Mouse (Mus musculus) kidney, adult 2 months (tissue): ENCODE results near the gene Tmem255b. TPM values are rescaled to one million over a fixed set of nuclear protein-coding genes. Genes with fewer than 3 reads are reported as not detected.
A peak's percentile ranks its signal among the peaks of the same experiment; 100 is the strongest.

ENCODE experiments used
- DNase-seq: peaks from one replicate; pipeline ENCODE4 v3.0.0; 2021
- H3K27ac ChIP-seq: fragments of 200-500 bp; 2 replicates; pipeline ENCODE4 v1.5.1; 2012; ENCODE audit warnings: low read depth, low read length, control low read depth, inconsistent platforms; ENCODE audit not compliant: insufficient read depth
- H3K27me3 ChIP-seq: fragments of 200-500 bp; replicated peaks from 2 replicates; pipeline ENCODE4 v1.6.1; 2012; ENCODE audit warnings: mild to moderate bottlenecking, moderate library complexity, low read length, inconsistent platforms; ENCODE audit not compliant: control insufficient read depth, insufficient read depth
- H3K36me3 ChIP-seq: fragments of 200-500 bp; 2 replicates; pipeline ENCODE4 v1.6.1; 2012; ENCODE audit warnings: mild to moderate bottlenecking, moderate library complexity, low read length, inconsistent platforms; ENCODE audit not compliant: control insufficient read depth, insufficient read depth
- H3K4me1 ChIP-seq: fragments of 200-500 bp; 2 replicates; pipeline ENCODE4 v1.6.1; 2011; ENCODE audit warnings: low read length; ENCODE audit not compliant: control insufficient read depth, insufficient read depth
- H3K4me3 ChIP-seq: fragments of 200-500 bp; 2 replicates; pipeline ENCODE4 v1.5.1; 2011; ENCODE audit warnings: mild to moderate bottlenecking, low read depth, low read length, control low read depth; ENCODE audit not compliant: insufficient read depth
- CTCF ChIP-seq: fragments of 200-500 bp; conservative IDR thresholded peaks from 2 replicates; pipeline ENCODE4 v1.5.1; 2011; ENCODE audit warnings: low read depth, mild to moderate bottlenecking, control low read depth, low read length, moderate library complexity, mixed read lengths; ENCODE audit not compliant: insufficient read depth, insufficient read length
- POLR2A ChIP-seq: fragments of 200-500 bp; IDR thresholded peaks from one replicate; pipeline ENCODE4 v1.6.1; 2011; ENCODE audit warnings: low read depth, low read length, control low read depth
- WGBS: fragments of 180-500 bp; shearing (Covaris S2); methylation state at CpG from one replicate; pipeline ENCODE4 v1.1.7; 2018; 5-methylcytosine and 5-hydroxymethylcytosine counted together
- polyA plus RNA-seq: library from polyadenylated mRNA; depleted of rRNA; stranded (reverse); fragments of >200 nt; gene quantifications from 2 replicates; pipeline ENCODE4 v1.2.3, GENCODE M21; 2012

The Tmem255b gene
- polyA plus RNA-seq, 1 experiment: 1.3 TPM

- H3K4me1 ChIP-seq: peaks cover 27% of the 10 kb centered on the region
- TF ChIP-seq POLR2A (no peak), CTCF (no peak)
- H3K27me3 ChIP-seq: no peaks in the 10 kb centered on the region
- peak overlapping the region; percentile 13; the same call in 1 of the 2 replicates for H3K27ac ChIP-seq
- DNase-seq: peak; percentile 77
- 31% methylated on average over 13 of the region's 13 CpGs for WGBS
- no peak overlapping the region for H3K4me3 ChIP-seq
- no peaks in the 10 kb centered on the region for H3K36me3 ChIP-seq
Observed at GRCm38 (mm10) chr8:13489986-13490910, 55.3 kb downstream of the Tmem255b start.

- no peak for DNase-seq
- Histone ChIP-seq H3K27me3 (no peaks in the 10 kb centered on the region), H3K4me1 (peaks cover 27% of the 10 kb centered on the region), H3K27ac (no peak overlapping the region; the same call in 1 of the 2 replicates), H3K4me3 (no peak overlapping the region), H3K36me3 (no peaks in the 10 kb centered on the region)
- no peak for TF ChIP-seq POLR2A
- TF ChIP-seq CTCF: no peak
- WGBS: 66% methylated on average over 14 of the region's 14 CpGs
Observed at GRCm38 (mm10) chr8:13491491-13492010, 56.6 kb downstream of the Tmem255b start.

GRCm38 (mm10) chr8:13492198-13492995, 57.4 kb downstream of the Tmem255b start:
- no peak overlapping the region; the same call in 1 of the 2 replicates for H3K27ac ChIP-seq
- H3K4me3 ChIP-seq: peak overlapping the region; percentile 90
- H3K4me1 ChIP-seq: peaks cover 27% of the 10 kb centered on the region
- no peaks in the 10 kb centered on the region for H3K36me3 ChIP-seq
- no peaks in the 10 kb centered on the region for H3K27me3 ChIP-seq
- no peak for TF ChIP-seq CTCF
- no peak for TF ChIP-seq POLR2A
- WGBS: 18% methylated on average over 9 of the region's 9 CpGs
- DNase-seq: peak; percentile 85

- Histone ChIP-seq H3K27ac (peak overlapping the region; percentile 81), H3K4me3 (peak overlapping the region; percentile 90), H3K27me3 (no peaks in the 10 kb centered on the region), H3K4me1 (peaks cover 24% of the 10 kb centered on the region), H3K36me3 (no peaks in the 10 kb centered on the region)
- DNase-seq: peak; percentile 81
- TF ChIP-seq CTCF (no peak), POLR2A (no peak)
- WGBS: 22% methylated on average over 11 of the region's 11 CpGs
Observed at GRCm38 (mm10) chr8:13493011-13493410, 58.0 kb downstream of the Tmem255b start.

GRCm38 (mm10) chr8:13493858-13494631, 59.1 kb downstream of the Tmem255b start, which contains the start of gene Gas6:
Gas6 (minus strand) TSS chr8:13494490.
- WGBS: 2% methylated on average over 62 of the region's 64 CpGs
- Histone ChIP-seq H3K4me3 (peak within 1 kb of the TSS; percentile 90), H3K36me3 (no peaks in the 10 kb centered on the region), H3K4me1 (peaks cover 21% of the 10 kb centered on the region), H3K27ac (peak within 1 kb of the TSS; percentile 81), H3K27me3 (no peaks in the 10 kb centered on the region)
- TF ChIP-seq POLR2A: peak; percentile 73
- no peak for TF ChIP-seq CTCF
- DNase-seq: peak; percentile 82

- Histone ChIP-seq H3K27me3 (no peaks in the 10 kb centered on the region), H3K36me3 (no peaks in the 10 kb centered on the region), H3K27ac (no peak overlapping the region), H3K4me3 (no peak overlapping the region), H3K4me1 (peaks cover 22% of the 10 kb centered on the region)
- DNase-seq: no peak
- no peak for TF ChIP-seq CTCF
- TF ChIP-seq POLR2A: no peak
- WGBS: 89% methylated on average over 3 of the region's 3 CpGs
Observed at GRCm38 (mm10) chr8:13501221-13501620, 66.2 kb downstream of the Tmem255b start.
